Mouse (Mus musculus): Measurements from ENCODE around the gene Golga4. TPM values are rescaled to one million over a fixed set of nuclear protein-coding genes. Genes with fewer than 3 reads are reported as not detected.
A peak's percentile ranks its signal among the peaks of the same experiment; 100 is the strongest.

Golga4 gene
- polyA plus RNA-seq, 1 experiment from 2014 or later = 43.5 TPM

DNA sequence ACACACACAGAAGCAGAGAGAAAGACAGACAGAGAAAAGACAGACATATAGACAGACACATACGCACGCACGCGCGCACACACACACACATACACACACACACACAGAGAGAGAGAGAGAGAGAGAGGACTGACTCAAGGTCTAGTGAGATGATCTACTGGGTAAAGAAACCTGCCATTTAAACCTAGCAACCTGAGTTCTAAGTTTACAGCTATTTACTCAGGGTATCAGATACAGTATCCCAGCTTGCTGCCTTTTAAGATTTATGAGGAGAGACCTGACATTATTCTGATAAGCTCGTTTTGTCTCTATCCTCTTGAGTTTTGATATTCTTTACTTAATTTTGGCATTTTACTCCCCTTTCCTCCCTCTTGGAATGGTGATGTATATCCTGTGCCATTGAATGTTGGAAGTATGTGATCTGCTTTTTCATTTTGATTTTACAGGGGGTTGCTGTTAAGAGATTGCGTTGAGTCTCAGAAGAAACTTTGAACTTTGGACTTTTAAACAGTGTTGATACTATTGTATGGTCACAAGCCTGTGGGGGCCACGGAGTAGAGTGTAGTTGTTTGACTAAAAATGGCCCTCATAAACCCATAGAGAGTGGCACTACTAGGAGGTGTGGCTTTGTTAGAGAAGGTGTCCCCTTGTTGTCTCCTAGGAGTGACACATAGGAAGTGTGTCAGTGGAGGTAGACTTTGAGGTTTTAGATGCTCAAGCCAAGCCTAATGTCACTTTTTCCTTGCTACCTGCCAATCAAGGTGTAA, 13.0 kb upstream of the Golga4 start:
- Histone ChIP-seq H3K9me3 (no peaks in the 10 kb centered on the region), H3K27ac (no peak overlapping the region), H3K27me3 (peaks cover 17% of the 10 kb centered on the region), H3K4me3 (no peak overlapping the region), H3K36me3 (no peaks in the 10 kb centered on the region), H3K4me2 (no peak overlapping the region), H3K9ac (no peak overlapping the region), H3K4me1 (peaks cover 13% of the 10 kb centered on the region)
- WGBS = 80% methylated on average over 8 of the region's 8 CpGs
- no peak for ATAC-seq (ENCODE audit: borderline replicate concordance, extremely low read depth, low FRiP score, low TSS enrichment)

- Histone ChIP-seq H3K27ac (no peak overlapping the region), H3K27me3 (peaks cover 7% of the 10 kb centered on the region), H3K4me1 (peaks cover 4% of the 10 kb centered on the region), H3K36me3 (no peaks in the 10 kb centered on the region), H3K4me2 (no peak overlapping the region), H3K4me3 (no peak overlapping the region), H3K9me3 (no peaks in the 10 kb centered on the region), H3K9ac (no peak overlapping the region)
- WGBS = 86% methylated on average over 5 of the region's 5 CpGs
- no peak for ATAC-seq (ENCODE audit: borderline replicate concordance, extremely low read depth, low FRiP score, low TSS enrichment)
Observed at GRCm38 (mm10) chr9:118494106-118494505, 12.0 kb upstream of the Golga4 start.

- H3K9me3 ChIP-seq = no peaks in the 10 kb centered on the region
- H3K27ac ChIP-seq = no peak overlapping the region
- peaks cover 3% of the 10 kb centered on the region; the same call in 1 of the 2 replicates for H3K27me3 ChIP-seq
- 83% methylated on average over 3 of the region's 3 CpGs for WGBS
- no peak overlapping the region for H3K4me2 ChIP-seq
- H3K9ac ChIP-seq = no peak overlapping the region
- ATAC-seq (ENCODE audit: borderline replicate concordance, extremely low read depth, low FRiP score, low TSS enrichment) = no peak
- H3K4me3 ChIP-seq = no peak overlapping the region
- no peaks in the 10 kb centered on the region for H3K4me1 ChIP-seq
- H3K36me3 ChIP-seq = no peaks in the 10 kb centered on the region
Observed at GRCm38 (mm10) chr9:118495933-118496332, 10.1 kb upstream of the Golga4 start.

- Histone ChIP-seq H3K27ac (no peak overlapping the region), H3K27me3 (peaks cover under 1% of the 10 kb centered on the region; the same call in 1 of the 2 replicates), H3K4me3 (no peak overlapping the region), H3K36me3 (no peaks in the 10 kb centered on the region), H3K4me2 (no peak overlapping the region), H3K9ac (no peak overlapping the region), H3K9me3 (no peaks in the 10 kb centered on the region), H3K4me1 (no peaks in the 10 kb centered on the region)
- 68% methylated on average over 3 of the region's 3 CpGs for WGBS
- ATAC-seq (ENCODE audit: borderline replicate concordance, extremely low read depth, low FRiP score, low TSS enrichment) = no peak
Observed at GRCm38 (mm10) chr9:118496952-118497351, 9.1 kb upstream of the Golga4 start.

GRCm38 (mm10) chr9:118498061-118498460, 8.0 kb upstream of the Golga4 start:
- no peak overlapping the region for H3K4me3 ChIP-seq
- no peak overlapping the region for H3K4me2 ChIP-seq
- H3K27me3 ChIP-seq = no peaks in the 10 kb centered on the region; the same call in 1 of the 2 replicates
- 62% methylated on average over 7 of the region's 7 CpGs for WGBS
- H3K27ac ChIP-seq = no peak overlapping the region
- no peak overlapping the region for H3K9ac ChIP-seq
- no peaks in the 10 kb centered on the region for H3K9me3 ChIP-seq
- ATAC-seq (ENCODE audit: borderline replicate concordance, extremely low read depth, low FRiP score, low TSS enrichment) = no peak
- H3K36me3 ChIP-seq = no peaks in the 10 kb centered on the region
- no peaks in the 10 kb centered on the region for H3K4me1 ChIP-seq

- no peak overlapping the region for H3K4me2 ChIP-seq
- no peak overlapping the region for H3K9ac ChIP-seq
- H3K4me1 ChIP-seq = no peaks in the 10 kb centered on the region
- H3K4me3 ChIP-seq = no peak overlapping the region
- H3K36me3 ChIP-seq = no peaks in the 10 kb centered on the region
- no peaks in the 10 kb centered on the region; the same call in 1 of the 2 replicates for H3K27me3 ChIP-seq
- no peaks in the 10 kb centered on the region for H3K9me3 ChIP-seq
- WGBS = 76% methylated on average over 6 of the region's 6 CpGs
- ATAC-seq (ENCODE audit: borderline replicate concordance, extremely low read depth, low FRiP score, low TSS enrichment) = no peak
- no peak overlapping the region for H3K27ac ChIP-seq
Observed at GRCm38 (mm10) chr9:118500963-118501362, 5.1 kb upstream of the Golga4 start.

DNA sequence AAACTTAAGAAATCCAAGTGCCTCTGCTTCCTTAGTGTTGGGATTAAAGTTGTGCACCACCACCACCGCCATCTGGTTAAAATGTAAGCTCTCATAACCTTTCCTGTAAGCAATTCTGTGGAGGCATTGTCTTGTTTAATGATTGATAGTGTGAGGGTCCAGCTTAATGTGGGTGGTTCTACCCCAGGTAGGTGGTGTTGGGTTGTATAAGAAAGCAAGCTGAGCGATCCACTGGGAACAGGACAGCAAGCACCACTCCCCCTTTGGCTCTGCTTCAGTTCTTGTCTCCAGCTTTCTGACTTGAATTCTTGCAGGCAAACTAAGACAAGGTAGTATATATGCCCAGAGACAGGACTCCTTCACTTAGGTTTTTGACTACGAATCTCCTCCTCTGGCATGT, 1.4 kb upstream of the Golga4 start:
- Histone ChIP-seq H3K4me1 (peaks cover 17% of the 10 kb centered on the region), H3K36me3 (no peaks in the 10 kb centered on the region), H3K27me3 (no peaks in the 10 kb centered on the region), H3K27ac (no peak overlapping the region), H3K4me3 (no peak overlapping the region), H3K9me3 (no peaks in the 10 kb centered on the region), H3K4me2 (no peak overlapping the region), H3K9ac (no peak overlapping the region)
- WGBS = 82% methylated on average over 3 of the region's 3 CpGs
- no peak for ATAC-seq (ENCODE audit: borderline replicate concordance, extremely low read depth, low FRiP score, low TSS enrichment)

GRCm38 (mm10) chr9:118506404-118507231, 551 bp downstream of the Golga4 start:
- ATAC-seq (ENCODE audit: borderline replicate concordance, extremely low read depth, low FRiP score, low TSS enrichment) = peak; percentile 56; the same call in 1 of the 2 replicates
- H3K36me3 ChIP-seq = no peaks in the 10 kb centered on the region
- peak overlapping the region; percentile 94 for H3K9ac ChIP-seq
- H3K4me2 ChIP-seq = peak overlapping the region; percentile 91
- WGBS = 1% methylated on average over 54 of the region's 57 CpGs
- H3K27ac ChIP-seq = 0 out of 2 replicates have a peak overlapping the region, but pooled peaks have one; percentile 37
- peak overlapping the region; percentile 97 for H3K4me3 ChIP-seq
- no peaks in the 10 kb centered on the region for H3K9me3 ChIP-seq
- peaks cover 21% of the 10 kb centered on the region for H3K4me1 ChIP-seq
- H3K27me3 ChIP-seq = no peaks in the 10 kb centered on the region

DNA sequence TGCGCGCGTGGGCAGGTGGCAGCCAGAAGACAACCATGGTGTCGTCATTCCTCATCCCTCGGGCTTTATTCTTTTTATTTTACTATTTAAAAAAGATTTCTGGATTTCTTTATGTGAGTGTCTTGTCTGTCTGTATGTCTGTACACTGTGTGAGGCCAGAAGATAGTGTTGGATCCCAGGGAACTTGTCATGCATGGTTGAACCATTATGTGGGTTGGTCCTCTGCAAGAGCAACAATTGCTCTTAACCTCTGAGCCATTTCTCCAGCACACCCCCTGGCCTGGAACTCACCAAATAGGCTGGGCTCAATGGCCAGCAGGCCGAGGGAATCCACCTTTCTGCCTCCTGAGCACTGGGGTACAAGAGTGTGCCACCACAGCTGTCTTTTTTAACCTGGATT, 1.5 kb downstream of the Golga4 start:
- peak overlapping the region; percentile 97 for H3K4me3 ChIP-seq
- ATAC-seq (ENCODE audit: borderline replicate concordance, extremely low read depth, low FRiP score, low TSS enrichment) = no peak

GRCm38 (mm10) chr9:118508601-118509000, 2.5 kb downstream of the Golga4 start:
- H3K27me3 ChIP-seq = no peaks in the 10 kb centered on the region
- H3K4me1 ChIP-seq = peaks cover 21% of the 10 kb centered on the region
- WGBS = 83% methylated on average over 7 of the region's 7 CpGs
- no peak for ATAC-seq (ENCODE audit: borderline replicate concordance, extremely low read depth, low FRiP score, low TSS enrichment)
- H3K9me3 ChIP-seq = no peaks in the 10 kb centered on the region
- no peak overlapping the region for H3K4me2 ChIP-seq
- no peak overlapping the region for H3K27ac ChIP-seq
- no peaks in the 10 kb centered on the region for H3K36me3 ChIP-seq
- H3K9ac ChIP-seq = no peak overlapping the region
- no peak overlapping the region for H3K4me3 ChIP-seq

More for the DNA sequence above, 1.5 kb downstream of the Golga4 start:
- 74% methylated on average over 6 of the region's 6 CpGs for WGBS
- no peaks in the 10 kb centered on the region for H3K36me3 ChIP-seq
- H3K4me2 ChIP-seq = peak overlapping the region; percentile 91
- no peaks in the 10 kb centered on the region for H3K27me3 ChIP-seq
- no peak overlapping the region for H3K27ac ChIP-seq
- peaks cover 21% of the 10 kb centered on the region for H3K4me1 ChIP-seq
- no peaks in the 10 kb centered on the region for H3K9me3 ChIP-seq
- peak overlapping the region; percentile 94; the same call in 1 of the 2 replicates for H3K9ac ChIP-seq

GRCm38 (mm10) chr9:118510941-118511690, 5.0 kb downstream of the Golga4 start:
- Histone ChIP-seq H3K4me2 (no peak overlapping the region), H3K27ac (no peak overlapping the region), H3K4me3 (no peak overlapping the region), H3K4me1 (peaks cover 21% of the 10 kb centered on the region), H3K27me3 (no peaks in the 10 kb centered on the region), H3K9ac (no peak overlapping the region), H3K36me3 (peaks cover 12% of the 10 kb centered on the region), H3K9me3 (no peaks in the 10 kb centered on the region)
- ATAC-seq (ENCODE audit: borderline replicate concordance, extremely low read depth, low FRiP score, low TSS enrichment) = no peak
- 67% methylated on average over 15 of the region's 15 CpGs for WGBS

Measured in lung, embryonic 15.5 days (tissue).